Mouse (Mus musculus): ENCODE measurements around the gene Nmrk1. TPM values are rescaled to one million over a fixed set of nuclear protein-coding genes. Genes with fewer than 3 reads are reported as not detected.
A peak's percentile ranks its signal among the peaks of the same experiment; 100 is the strongest.

Gene Nmrk1
- total RNA-seq, 2 experiments from 2014 or later, result 5.8 to 5.9 TPM

GRCm38 (mm10) chr19:18650473-18650872 is 18.7 kb downstream of the Nmrk1 start:
- DNase-seq (ENCODE audit: low spot score in 2 of 2), result no peak

GRCm38 (mm10) chr19:18652592-18652991 is 20.8 kb downstream of the Nmrk1 start:
- no peak for DNase-seq (ENCODE audit: low spot score in 2 of 2)

- DNase-seq (ENCODE audit: low spot score in 2 of 2), result no peak
Observed at GRCm38 (mm10) chr19:18653058-18653457, 21.3 kb downstream of the Nmrk1 start.

- no peak for DNase-seq (ENCODE audit: low spot score in 2 of 2)
Observed at GRCm38 (mm10) chr19:18654330-18654729, 22.6 kb downstream of the Nmrk1 start.

GRCm38 (mm10) chr19:18654984-18655383 is 23.2 kb downstream of the Nmrk1 start:
- no peak for DNase-seq (ENCODE audit: low spot score in 2 of 2)

- no peak for DNase-seq (ENCODE audit: low spot score in 2 of 2)
Observed at GRCm38 (mm10) chr19:18655999-18656398, 24.2 kb downstream of the Nmrk1 start.

GRCm38 (mm10) chr19:18658473-18658872 is 26.7 kb downstream of the Nmrk1 start:
- no peak for DNase-seq (ENCODE audit: low spot score in 2 of 2)

GRCm38 (mm10) chr19:18659349-18659748 is 27.6 kb downstream of the Nmrk1 start:
- no peak for DNase-seq (ENCODE audit: low spot score in 2 of 2)

- no peak for DNase-seq (ENCODE audit: low spot score in 2 of 2)
Observed at GRCm38 (mm10) chr19:18660466-18660865, 28.7 kb downstream of the Nmrk1 start.

- DNase-seq (ENCODE audit: low spot score in 2 of 2), result no peak
Observed at GRCm38 (mm10) chr19:18661683-18662082, 29.9 kb downstream of the Nmrk1 start.

- DNase-seq (ENCODE audit: low spot score in 2 of 2), result no peak
Observed at GRCm38 (mm10) chr19:18663904-18664303, 32.2 kb downstream of the Nmrk1 start.

- DNase-seq (ENCODE audit: low spot score in 2 of 2), result no peak
Observed at GRCm38 (mm10) chr19:18666966-18667365, 35.2 kb downstream of the Nmrk1 start.

GRCm38 (mm10) chr19:18669551-18669950 is 37.8 kb downstream of the Nmrk1 start:
- no peak for DNase-seq (ENCODE audit: low spot score in 2 of 2)

- DNase-seq (ENCODE audit: low spot score in 2 of 2), result peak; percentile 97 to 99
Observed at GRCm38 (mm10) chr19:18670608-18671007, 38.9 kb downstream of the Nmrk1 start, which contains the start of gene Carnmt1. Carnmt1 (plus strand) TSS chr19:18670764.

- peak; percentile 47 to 62 for DNase-seq (ENCODE audit: low spot score in 2 of 2)
Observed at GRCm38 (mm10) chr19:18671056-18671741, 39.4 kb downstream of the Nmrk1 start.

- DNase-seq (ENCODE audit: low spot score in 2 of 2), result no peak
Observed at GRCm38 (mm10) chr19:18672498-18672897, 40.7 kb downstream of the Nmrk1 start.

GRCm38 (mm10) chr19:18673116-18673515 is 41.4 kb downstream of the Nmrk1 start:
- no peak for DNase-seq (ENCODE audit: low spot score in 2 of 2)

GRCm38 (mm10) chr19:18682142-18682541 is 50.4 kb downstream of the Nmrk1 start:
- DNase-seq (ENCODE audit: low spot score in 2 of 2), result no peak

- DNase-seq (ENCODE audit: low spot score in 2 of 2), result no peak
Observed at GRCm38 (mm10) chr19:18687556-18687955, 55.8 kb downstream of the Nmrk1 start.

GRCm38 (mm10) chr19:18692176-18692575 is 60.4 kb downstream of the Nmrk1 start:
- DNase-seq (ENCODE audit: low spot score in 2 of 2), result no peak

- no peak for DNase-seq (ENCODE audit: low spot score in 2 of 2)
Observed at GRCm38 (mm10) chr19:18692768-18693167, 61.0 kb downstream of the Nmrk1 start.

GRCm38 (mm10) chr19:18695116-18695515 is 63.4 kb downstream of the Nmrk1 start:
- no peak for DNase-seq (ENCODE audit: low spot score in 2 of 2)

GRCm38 (mm10) chr19:18695552-18695951 is 63.8 kb downstream of the Nmrk1 start:
- no peak for DNase-seq (ENCODE audit: low spot score in 2 of 2)
